Mouse (Mus musculus) kidney, embryonic 15.5 days (tissue): ENCODE measurements around the gene Kif6. TPM values are rescaled to one million over a fixed set of nuclear protein-coding genes. Genes with fewer than 3 reads are reported as not detected.

Experiments
- ATAC-seq: fragments of 200-750 bp; cut with Nextera tagmentation; replicated peaks from 2 replicates; pipeline ENCODE4 v1.8.0; 2017; ENCODE audit warnings: moderate TSS enrichment; ENCODE audit not compliant: low FRiP score
- H3K27ac ChIP-seq: fragments of 300-500 bp; sonication (generic); 2 replicates; pipeline ENCODE4 v1.5.1; 2015; ENCODE audit warnings: mild to moderate bottlenecking, inconsistent platforms
- H3K27me3 ChIP-seq: fragments of 300-500 bp; sonication (generic); 2 replicates; pipeline ENCODE4 v1.6.1; 2015; ENCODE audit warnings: inconsistent platforms
- H3K36me3 ChIP-seq: fragments of 300-500 bp; sonication (generic); 2 replicates; pipeline ENCODE4 v1.6.1; 2015; ENCODE audit warnings: inconsistent platforms
- H3K4me1 ChIP-seq: fragments of 300-500 bp; sonication (generic); 2 replicates; pipeline ENCODE4 v1.6.1; 2015; ENCODE audit warnings: inconsistent platforms
- H3K4me2 ChIP-seq: fragments of 300-500 bp; sonication (generic); 2 replicates; pipeline ENCODE4 v1.6.1; 2015; ENCODE audit warnings: moderate library complexity, mild to moderate bottlenecking, inconsistent platforms
- H3K4me3 ChIP-seq: fragments of 300-500 bp; sonication (generic); replicated peaks from 2 replicates; pipeline ENCODE4 v1.5.1; 2015; ENCODE audit warnings: mild to moderate bottlenecking, inconsistent platforms
- H3K9ac ChIP-seq: fragments of 300-500 bp; sonication (generic); 2 replicates; pipeline ENCODE4 v1.6.1; 2015; ENCODE audit warnings: mild to moderate bottlenecking, inconsistent platforms
- H3K9me3 ChIP-seq: fragments of 300-500 bp; sonication (generic); replicated peaks from 2 replicates; pipeline ENCODE4 v1.6.1; 2016; ENCODE audit warnings: inconsistent platforms
- WGBS: fragments of 180-500 bp; shearing (Covaris S2); methylation state at CpG from one replicate; pipeline ENCODE4 v1.1.7; 2015; ENCODE audit warnings: mixed read lengths; 5-methylcytosine and 5-hydroxymethylcytosine counted together
- polyA plus RNA-seq: library from polyadenylated mRNA; unstranded; fragments of >200 nt; fragmentation: Nextera tagmentation; extraction: Ambion mirVana; gene quantifications from 2 replicates; pipeline ENCODE4 v1.2.1, GENCODE M21; 2015

Gene Kif6
- polyA plus RNA-seq, 1 experiment from 2014 or later, result 2.1 TPM

GRCm38 (mm10) chr17:49869246-49869645 lies 254.3 kb downstream of the Kif6 start:
- no peak overlapping the region for H3K4me3 ChIP-seq
- no peak overlapping the region for H3K27ac ChIP-seq
- no peak overlapping the region for H3K4me2 ChIP-seq
- WGBS, result 67% methylated on average over 9 of the region's 9 CpGs
- no peak for ATAC-seq
- H3K9ac ChIP-seq, result no peak overlapping the region
- H3K36me3 ChIP-seq, result no peaks in the 10 kb centered on the region
- H3K27me3 ChIP-seq, result peaks cover 40% of the 10 kb centered on the region
- H3K4me1 ChIP-seq, result peaks cover 5% of the 10 kb centered on the region; the same call in 1 of the 2 replicates
- H3K9me3 ChIP-seq, result no peaks in the 10 kb centered on the region

DNA sequence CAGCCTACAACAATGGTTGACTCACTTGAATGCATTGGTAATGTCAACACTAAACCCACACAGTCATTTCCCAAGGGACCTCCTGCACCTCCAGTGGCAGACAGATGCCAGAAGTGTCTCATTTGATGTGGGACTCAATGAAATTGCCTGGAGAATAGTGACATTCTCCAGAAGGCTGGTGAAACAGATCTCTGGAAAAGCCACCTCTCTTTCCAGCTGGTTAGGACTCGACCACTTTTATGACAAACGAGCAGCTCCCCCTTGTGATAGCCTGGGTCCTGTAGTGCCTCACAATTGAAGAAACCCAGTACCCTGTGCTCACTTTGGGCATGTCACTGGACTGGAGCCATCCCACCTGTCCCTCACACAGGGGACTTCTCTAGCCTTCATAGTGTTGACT lies 257.4 kb downstream of the Kif6 start:
- H3K9me3 ChIP-seq, result no peaks in the 10 kb centered on the region
- no peak overlapping the region for H3K4me2 ChIP-seq
- H3K27me3 ChIP-seq, result peaks cover 35% of the 10 kb centered on the region
- no peak overlapping the region for H3K4me3 ChIP-seq
- ATAC-seq, result 0 out of 2 replicates have a peak, but pooled peaks have one; percentile 19
- H3K4me1 ChIP-seq, result peaks cover 9% of the 10 kb centered on the region
- no peaks in the 10 kb centered on the region for H3K36me3 ChIP-seq
- H3K9ac ChIP-seq, result no peak overlapping the region
- no peak overlapping the region for H3K27ac ChIP-seq
- 4% methylated on average over 2 of the region's 2 CpGs for WGBS

GRCm38 (mm10) chr17:49874746-49875145 lies 259.8 kb downstream of the Kif6 start:
- H3K9ac ChIP-seq, result no peak overlapping the region
- no peaks in the 10 kb centered on the region for H3K9me3 ChIP-seq
- H3K4me1 ChIP-seq, result peaks cover 8% of the 10 kb centered on the region
- WGBS, result 73% methylated on average over 5 of the region's 5 CpGs
- H3K27me3 ChIP-seq, result peaks cover 30% of the 10 kb centered on the region; the same call in 1 of the 2 replicates
- H3K4me3 ChIP-seq, result no peak overlapping the region
- H3K27ac ChIP-seq, result no peak overlapping the region
- H3K36me3 ChIP-seq, result no peaks in the 10 kb centered on the region
- ATAC-seq, result no peak
- H3K4me2 ChIP-seq, result no peak overlapping the region

GRCm38 (mm10) chr17:49875401-49875800 lies 260.5 kb downstream of the Kif6 start:
- Histone ChIP-seq H3K36me3 (no peaks in the 10 kb centered on the region), H3K4me3 (no peak overlapping the region), H3K27ac (no peak overlapping the region), H3K4me2 (no peak overlapping the region; the same call in 1 of the 2 replicates), H3K4me1 (peaks cover 8% of the 10 kb centered on the region), H3K9ac (no peak overlapping the region), H3K27me3 (peaks cover 27% of the 10 kb centered on the region; the same call in 1 of the 2 replicates), H3K9me3 (no peaks in the 10 kb centered on the region)
- WGBS, result 33% methylated on average over 6 of the region's 6 CpGs
- no peak for ATAC-seq

GRCm38 (mm10) chr17:49875939-49876651 lies 261.2 kb downstream of the Kif6 start:
- Histone ChIP-seq H3K36me3 (no peaks in the 10 kb centered on the region), H3K27me3 (peaks cover 24% of the 10 kb centered on the region; the same call in 1 of the 2 replicates), H3K9ac (no peak overlapping the region), H3K9me3 (no peaks in the 10 kb centered on the region), H3K4me2 (no peak overlapping the region; the same call in 1 of the 2 replicates), H3K4me1 (peaks cover 8% of the 10 kb centered on the region), H3K27ac (no peak overlapping the region), H3K4me3 (no peak overlapping the region)
- 43% methylated on average over 15 of the region's 15 CpGs for WGBS
- ATAC-seq, result no peak

- H3K9me3 ChIP-seq, result no peaks in the 10 kb centered on the region
- H3K36me3 ChIP-seq, result no peaks in the 10 kb centered on the region
- no peak overlapping the region for H3K4me3 ChIP-seq
- H3K27me3 ChIP-seq, result 0 out of 2 replicates have a peak, but pooled peaks cover 4% of the 10 kb centered on the region
- H3K4me2 ChIP-seq, result no peak overlapping the region
- no peak overlapping the region for H3K27ac ChIP-seq
- no peak for ATAC-seq
- peaks cover 13% of the 10 kb centered on the region for H3K4me1 ChIP-seq
- 82% methylated on average over 5 of the region's 5 CpGs for WGBS
- H3K9ac ChIP-seq, result no peak overlapping the region
These were observed 266.2 kb downstream of the Kif6 start for GRCm38 (mm10) chr17:49880919-49881744.

DNA sequence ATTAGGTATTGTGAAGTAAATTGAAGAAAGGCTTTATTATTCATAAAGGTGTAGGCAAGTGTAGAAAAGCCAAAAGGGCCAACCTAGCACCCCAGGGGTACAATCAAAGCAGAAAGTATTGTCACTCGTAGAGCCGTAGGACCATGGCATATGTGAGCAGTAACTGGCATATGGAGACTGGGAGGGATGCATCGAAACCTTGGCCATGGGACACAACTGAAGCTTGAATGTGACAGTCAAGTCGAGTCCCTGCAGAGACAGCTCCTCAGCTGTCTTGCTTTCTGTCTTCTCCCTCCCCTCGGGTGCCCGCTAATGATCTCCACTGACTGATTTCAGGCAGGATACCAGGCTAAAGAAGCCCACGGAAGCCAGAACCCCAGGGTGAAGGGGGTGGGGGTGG lies 266.9 kb downstream of the Kif6 start:
- Histone ChIP-seq H3K4me1 (peaks cover 12% of the 10 kb centered on the region), H3K36me3 (no peaks in the 10 kb centered on the region), H3K4me2 (no peak overlapping the region), H3K27me3 (0 out of 2 replicates have a peak, but pooled peaks cover 4% of the 10 kb centered on the region), H3K27ac (no peak overlapping the region), H3K9me3 (no peaks in the 10 kb centered on the region), H3K4me3 (no peak overlapping the region), H3K9ac (no peak overlapping the region)
- no peak for ATAC-seq
- WGBS, result 90% methylated on average over 7 of the region's 7 CpGs

DNA sequence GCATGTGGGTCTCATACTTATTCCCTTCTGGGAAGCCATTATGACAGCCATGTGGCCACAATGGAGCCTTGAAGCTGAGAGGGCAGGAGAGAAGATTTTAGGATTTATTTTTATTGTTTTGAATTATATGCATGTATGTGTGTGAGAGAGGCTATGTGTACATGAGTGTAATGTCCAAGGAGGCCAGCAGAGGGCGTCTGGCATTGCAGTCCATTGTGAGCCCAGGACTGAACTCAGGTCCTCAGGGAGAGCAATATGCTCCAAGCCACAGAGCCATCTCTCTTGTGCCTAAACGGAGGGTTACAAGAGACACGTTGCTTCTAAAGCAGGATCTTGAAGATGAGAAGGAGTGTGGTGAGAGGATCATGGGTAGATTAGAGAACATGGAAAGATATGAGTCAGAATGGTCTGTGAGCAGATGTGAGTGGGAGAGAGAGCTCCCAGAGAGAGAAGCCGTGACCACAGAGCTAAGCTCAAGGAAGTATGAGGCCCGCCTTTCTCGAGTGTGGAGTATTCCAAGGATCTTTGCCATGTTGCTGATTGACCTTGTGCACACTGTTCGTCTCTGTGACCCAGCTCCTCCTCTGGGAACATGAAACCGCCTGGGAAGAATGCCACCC lies 268.3 kb downstream of the Kif6 start:
- Histone ChIP-seq H3K36me3 (no peaks in the 10 kb centered on the region), H3K9me3 (no peaks in the 10 kb centered on the region), H3K4me3 (no peak overlapping the region), H3K9ac (no peak overlapping the region), H3K4me2 (no peak overlapping the region), H3K4me1 (peaks cover 12% of the 10 kb centered on the region), H3K27me3 (no peaks in the 10 kb centered on the region), H3K27ac (no peak overlapping the region)
- ATAC-seq, result no peak
- WGBS, result 78% methylated on average over 8 of the region's 8 CpGs

- no peaks in the 10 kb centered on the region for H3K36me3 ChIP-seq
- peaks cover 17% of the 10 kb centered on the region for H3K4me1 ChIP-seq
- H3K27ac ChIP-seq, result no peak overlapping the region
- no peaks in the 10 kb centered on the region for H3K9me3 ChIP-seq
- ATAC-seq, result no peak
- H3K9ac ChIP-seq, result no peak overlapping the region
- H3K4me3 ChIP-seq, result no peak overlapping the region
- no peaks in the 10 kb centered on the region for H3K27me3 ChIP-seq
- no peak overlapping the region for H3K4me2 ChIP-seq
- 62% methylated on average over 11 of the region's 11 CpGs for WGBS
These were observed 270.1 kb downstream of the Kif6 start for GRCm38 (mm10) chr17:49885035-49885434.

DNA sequence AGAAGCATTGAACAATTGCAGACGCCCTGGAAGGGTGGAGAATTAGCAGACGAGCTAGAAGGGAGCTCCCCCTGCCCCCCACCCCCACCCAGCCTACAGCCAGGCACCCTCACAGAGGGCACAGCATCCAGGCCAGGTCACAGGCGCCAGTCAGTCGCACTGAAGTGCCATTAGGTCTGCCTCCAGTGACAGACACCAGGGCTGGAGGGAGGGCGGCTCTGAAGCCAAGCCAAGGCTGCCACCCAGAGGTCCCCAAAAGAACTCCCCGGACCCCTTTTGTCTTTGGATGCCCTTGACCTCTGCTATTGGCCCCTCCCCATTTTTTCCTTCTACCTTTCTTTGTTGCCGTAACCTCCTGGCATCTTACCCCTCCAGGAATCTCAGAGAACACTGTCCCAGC lies 274.7 kb downstream of the Kif6 start:
- ATAC-seq, result peak; percentile 84
- no peak overlapping the region for H3K9ac ChIP-seq
- WGBS, result 26% methylated on average over 7 of the region's 7 CpGs

GRCm38 (mm10) chr17:49890861-49891260 lies 275.9 kb downstream of the Kif6 start:
- Histone ChIP-seq H3K9me3 (no peaks in the 10 kb centered on the region), H3K4me1 (peaks cover 5% of the 10 kb centered on the region), H3K4me2 (no peak overlapping the region), H3K9ac (no peak overlapping the region), H3K27ac (no peak overlapping the region), H3K36me3 (no peaks in the 10 kb centered on the region), H3K27me3 (no peaks in the 10 kb centered on the region), H3K4me3 (no peak overlapping the region)
- ATAC-seq, result no peak
- 87% methylated on average over 16 of the region's 16 CpGs for WGBS

More for the DNA sequence above, 274.7 kb downstream of the Kif6 start:
- Histone ChIP-seq H3K4me3 (no peak overlapping the region), H3K9me3 (no peaks in the 10 kb centered on the region), H3K4me2 (no peak overlapping the region), H3K4me1 (peaks cover 17% of the 10 kb centered on the region), H3K27me3 (no peaks in the 10 kb centered on the region), H3K27ac (no peak overlapping the region), H3K36me3 (no peaks in the 10 kb centered on the region)

DNA sequence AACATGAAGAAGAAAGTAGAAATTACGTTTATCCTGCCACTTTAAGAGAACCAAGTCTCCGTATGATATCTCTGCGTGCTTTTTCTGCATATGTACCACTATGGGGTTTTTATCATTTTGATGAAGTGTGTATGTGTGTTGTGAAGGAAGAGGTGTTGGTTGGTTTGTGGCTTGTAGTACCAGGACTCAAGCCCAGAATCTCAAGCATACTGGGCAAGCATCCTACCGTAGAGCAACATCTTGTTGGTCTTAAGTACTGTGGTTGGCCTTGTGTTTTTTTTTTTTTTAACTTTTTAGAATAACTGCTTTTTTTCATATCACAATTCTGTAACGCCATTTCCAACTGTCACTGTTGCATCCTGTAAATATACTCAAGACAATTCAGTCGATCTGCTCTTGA lies 277.5 kb downstream of the Kif6 start:
- no peak overlapping the region for H3K27ac ChIP-seq
- no peak overlapping the region for H3K4me2 ChIP-seq
- no peak for ATAC-seq
- H3K9me3 ChIP-seq, result no peaks in the 10 kb centered on the region
- no peaks in the 10 kb centered on the region for H3K27me3 ChIP-seq
- H3K36me3 ChIP-seq, result no peaks in the 10 kb centered on the region
- H3K4me3 ChIP-seq, result no peak overlapping the region
- H3K9ac ChIP-seq, result no peak overlapping the region
- WGBS, result 91% methylated on average over 6 of the region's 6 CpGs
- H3K4me1 ChIP-seq, result peaks cover 5% of the 10 kb centered on the region
